Mouse (Mus musculus): ENCODE measurements around the gene Fcho2.

Fcho2 gene

DNA sequence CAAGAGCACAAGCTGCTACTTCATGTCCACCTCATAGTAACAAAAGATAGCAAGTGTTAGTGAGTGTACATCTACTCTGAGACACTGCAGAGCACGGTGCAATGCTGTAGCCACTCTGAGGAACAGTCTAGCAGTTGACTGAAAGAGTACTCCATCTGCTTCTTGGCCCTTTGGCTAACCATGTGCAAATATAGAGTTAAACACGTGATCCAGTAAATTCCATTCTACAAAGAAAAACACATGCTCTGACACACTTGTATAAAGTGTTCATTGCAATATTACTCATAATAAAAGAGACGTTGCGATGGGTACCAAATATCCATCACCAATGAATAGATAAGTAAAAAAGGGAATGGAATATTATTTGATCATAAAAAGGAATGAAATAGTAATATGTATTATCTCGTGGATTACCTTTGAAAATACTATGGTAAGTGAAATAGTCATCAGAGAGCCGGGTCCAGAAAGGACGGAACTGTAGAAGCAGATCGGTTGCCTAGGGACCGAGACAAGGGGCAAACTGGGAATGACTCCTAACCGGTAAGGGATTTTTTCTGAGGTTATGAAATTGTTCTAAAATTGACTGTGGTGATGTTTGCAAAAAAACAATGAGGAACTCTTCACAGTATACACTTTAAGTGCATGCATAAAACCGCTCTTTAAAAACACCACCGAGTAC lies 1.5 kb downstream of the Fcho2 start:
- no peak for TF ChIP-seq GATA4 (IDR thresholded peaks at IDR 0.05; ENCODE audit: insufficient replicate concordance, low read length)

DNA sequence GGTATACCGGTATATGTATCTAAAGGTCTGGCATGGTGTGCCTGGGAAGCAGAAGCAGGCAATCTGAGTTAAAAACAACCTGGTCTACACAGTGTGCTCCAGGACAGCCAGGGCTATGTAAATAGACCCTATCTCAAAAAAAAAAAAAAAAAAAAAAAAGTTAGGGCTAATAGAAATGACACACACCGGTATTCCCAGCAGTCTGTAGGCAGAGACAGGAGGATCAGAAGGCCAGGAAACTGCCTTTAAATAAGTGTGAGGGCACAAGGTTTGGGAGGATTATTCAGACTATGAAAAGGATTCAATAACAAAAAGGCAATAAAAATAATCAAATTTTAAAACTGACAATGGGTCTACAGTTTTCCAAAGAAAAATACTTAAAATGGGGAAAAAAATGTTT lies 2.1 kb downstream of the Fcho2 start:
- no peak for TF ChIP-seq GATA4 (IDR thresholded peaks at IDR 0.05; ENCODE audit: insufficient replicate concordance, low read length)

DNA sequence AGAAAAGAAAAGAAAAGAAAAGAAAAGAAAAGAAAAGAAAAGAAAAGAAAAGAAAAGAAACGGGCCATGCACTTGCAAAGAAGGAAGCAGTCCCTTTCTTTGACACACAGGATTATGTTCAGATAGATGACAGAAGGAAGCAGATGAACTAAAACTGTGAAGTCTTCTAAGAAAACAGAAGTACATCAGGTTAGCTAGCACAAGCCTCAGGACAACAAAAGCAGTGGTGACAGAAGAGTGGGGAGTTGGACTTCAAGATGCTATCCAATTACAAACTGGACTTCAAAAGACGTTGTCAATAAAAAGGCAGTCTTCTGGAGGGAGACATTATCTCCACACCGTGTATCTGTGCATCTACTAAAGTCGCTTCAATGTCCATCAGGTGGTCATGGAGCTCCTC lies 3.0 kb downstream of the Fcho2 start:
- no peak for TF ChIP-seq GATA4 (IDR thresholded peaks at IDR 0.05; ENCODE audit: insufficient replicate concordance, low read length)

DNA sequence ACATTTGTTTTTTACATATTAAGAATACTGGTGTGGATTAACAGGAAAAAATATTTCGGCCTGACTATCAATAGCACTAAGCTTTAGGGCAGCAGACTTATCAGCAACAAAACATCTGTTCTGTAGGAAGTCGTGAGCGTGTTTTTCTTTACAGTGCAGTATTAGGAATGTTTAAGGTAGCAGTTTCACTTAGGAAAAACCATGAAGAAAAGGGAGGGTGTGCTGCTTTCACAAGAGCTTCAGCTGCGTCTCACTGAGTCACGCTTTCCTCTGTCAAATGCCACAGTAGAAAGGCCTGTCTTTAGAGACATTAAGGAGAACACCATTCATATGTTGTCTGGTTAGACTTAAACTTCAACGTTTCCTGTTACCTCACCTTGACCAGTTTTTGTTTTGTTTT lies 5.1 kb downstream of the Fcho2 start:
- no peak; the same call in 1 of the 2 replicates for TF ChIP-seq GATA4 (IDR thresholded peaks at IDR 0.05; ENCODE audit: insufficient replicate concordance, low read length)

DNA sequence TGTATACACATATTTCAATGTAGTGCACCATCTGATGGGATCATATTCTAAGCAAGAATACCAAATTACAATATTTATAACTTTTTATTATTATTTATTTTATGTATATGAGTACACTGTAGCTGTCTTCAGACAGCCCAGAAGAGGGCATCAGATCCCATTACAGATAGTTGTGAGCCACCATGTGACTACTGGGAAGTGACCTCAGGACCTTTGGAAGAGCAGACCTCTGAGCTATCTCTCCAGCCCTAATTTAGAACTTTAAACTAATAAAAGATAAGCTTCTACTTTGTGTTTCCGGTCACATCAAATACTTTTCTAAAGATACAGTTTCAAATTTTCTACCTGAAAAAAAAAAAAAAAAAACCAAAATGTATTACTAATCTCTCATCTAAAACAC lies 6.2 kb downstream of the Fcho2 start:
- 0 out of 2 replicates have a peak, but pooled peaks have one; percentile 27 for TF ChIP-seq GATA4 (IDR thresholded peaks at IDR 0.05; ENCODE audit: insufficient replicate concordance, low read length)

DNA sequence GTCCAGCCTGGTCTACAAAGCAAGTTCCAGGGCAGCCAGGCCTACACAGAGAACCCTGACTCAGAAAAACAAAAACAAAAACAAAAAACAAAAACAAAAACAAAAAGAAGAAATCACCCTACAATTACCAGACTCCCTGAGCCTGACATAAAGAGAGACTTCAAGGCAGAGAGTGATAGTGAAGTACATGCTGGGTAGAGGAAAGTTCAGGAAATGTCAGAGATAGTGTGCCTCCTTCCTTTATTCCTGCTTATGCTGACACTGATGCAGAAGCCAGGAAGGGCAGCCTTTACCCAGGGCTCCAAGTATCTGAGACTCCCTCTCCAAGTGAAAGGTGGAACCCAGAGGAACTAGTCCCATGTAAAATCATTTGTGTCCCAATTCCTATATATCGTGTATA lies 10.8 kb downstream of the Fcho2 start:
- peak; percentile 79; the same call in 1 of the 2 replicates for TF ChIP-seq GATA4 (IDR thresholded peaks at IDR 0.05; ENCODE audit: insufficient replicate concordance, low read length)

DNA sequence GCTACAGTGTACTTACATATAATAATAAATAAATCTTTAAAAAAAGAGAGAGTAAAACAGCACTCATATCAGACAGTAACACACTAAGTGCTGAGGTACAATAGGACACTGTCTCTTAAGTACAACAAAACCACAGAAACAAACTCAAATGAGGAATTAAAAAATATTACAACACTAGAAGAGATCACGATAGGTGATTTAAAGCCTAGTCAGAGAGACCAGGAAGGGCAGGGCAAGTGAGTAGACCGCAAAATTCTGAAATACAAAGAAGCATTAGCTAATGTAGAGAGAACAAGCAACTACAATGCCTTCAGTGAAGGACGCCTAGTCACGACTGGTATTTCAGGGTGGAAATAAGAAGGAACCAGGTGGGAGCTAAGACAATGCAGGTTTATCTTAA lies 11.6 kb downstream of the Fcho2 start:
- no peak for TF ChIP-seq GATA4 (IDR thresholded peaks at IDR 0.05; ENCODE audit: insufficient replicate concordance, low read length)

DNA sequence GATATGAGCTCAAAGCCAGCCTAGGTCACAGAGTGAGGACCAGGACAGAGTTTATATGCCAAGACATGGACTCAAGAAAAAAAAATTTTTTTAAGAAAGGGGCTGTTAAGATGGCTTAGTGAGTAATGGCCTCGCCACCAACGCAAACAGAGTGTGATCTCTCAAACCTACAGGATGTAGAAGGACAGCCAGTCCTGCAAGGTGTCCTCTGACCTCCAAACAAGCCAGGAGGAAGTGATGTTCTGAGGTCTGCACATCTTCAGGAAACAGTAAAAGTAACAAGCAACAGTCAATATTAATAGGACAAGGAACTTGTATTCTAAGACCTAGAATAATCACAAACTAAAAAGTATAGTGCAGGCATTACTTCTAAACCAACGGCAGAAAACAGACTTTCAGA lies 12.3 kb downstream of the Fcho2 start:
- TF ChIP-seq GATA4 (IDR thresholded peaks at IDR 0.05; ENCODE audit: insufficient replicate concordance, low read length) = no peak

DNA sequence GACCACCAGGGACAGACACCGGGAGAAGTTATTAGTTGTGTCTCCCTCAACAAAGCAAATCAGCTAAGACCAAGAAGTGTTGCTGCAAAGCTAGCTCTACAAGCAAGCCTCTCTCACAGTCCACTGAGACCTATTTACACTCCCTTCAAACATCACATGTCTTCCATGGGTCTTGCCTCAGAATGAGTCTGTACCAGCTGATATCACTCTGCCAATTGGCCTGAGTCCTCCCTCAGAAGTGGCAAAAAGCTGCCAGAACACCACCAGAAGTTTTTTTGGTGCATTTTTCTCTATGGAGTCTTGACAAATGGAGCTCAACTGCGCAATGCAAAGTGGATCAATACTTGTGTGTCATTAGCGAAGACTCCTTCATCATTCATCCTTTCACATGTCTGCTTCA lies 19.7 kb downstream of the Fcho2 start:
- no peak for TF ChIP-seq GATA4 (IDR thresholded peaks at IDR 0.05; ENCODE audit: insufficient replicate concordance, low read length)

DNA sequence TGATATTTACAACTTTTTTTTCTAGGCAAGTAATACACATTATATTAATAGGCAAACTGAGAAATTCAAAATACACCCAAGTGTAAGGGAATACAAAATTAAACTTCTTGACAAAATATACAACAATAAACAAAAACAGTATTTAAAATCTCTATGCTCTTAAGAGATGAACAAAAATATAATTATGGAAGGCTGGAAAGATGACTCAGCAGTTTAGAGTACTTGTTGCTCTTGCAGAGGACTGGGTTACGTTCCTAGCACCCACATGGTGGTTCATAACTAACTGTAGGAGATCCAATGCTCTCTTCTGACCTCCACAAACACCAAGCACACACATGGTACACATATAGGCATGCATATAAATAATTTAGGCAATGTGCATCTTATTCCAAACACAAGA lies 22.4 kb downstream of the Fcho2 start:
- no peak for TF ChIP-seq GATA4 (IDR thresholded peaks at IDR 0.05; ENCODE audit: insufficient replicate concordance, low read length)

DNA sequence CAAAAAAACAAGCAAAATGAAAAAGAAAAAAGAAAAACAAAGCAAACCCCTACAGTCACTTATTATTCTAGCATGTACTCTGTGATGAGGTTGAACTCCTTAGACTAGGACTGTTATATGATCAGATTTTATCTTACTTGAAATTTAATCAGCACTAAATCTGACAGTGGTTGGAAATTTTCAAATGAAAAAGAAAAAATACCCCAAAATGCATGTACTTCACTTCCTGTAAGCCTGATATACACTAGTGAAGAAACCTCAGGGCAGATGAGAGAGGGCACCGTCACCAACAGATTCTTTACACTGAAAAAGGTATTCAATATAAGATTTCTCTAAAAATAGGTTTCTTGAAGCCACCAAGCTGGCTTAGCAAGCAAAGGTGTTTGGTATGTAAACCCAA lies 23.6 kb downstream of the Fcho2 start:
- TF ChIP-seq GATA4 (IDR thresholded peaks at IDR 0.05; ENCODE audit: insufficient replicate concordance, low read length) = no peak

DNA sequence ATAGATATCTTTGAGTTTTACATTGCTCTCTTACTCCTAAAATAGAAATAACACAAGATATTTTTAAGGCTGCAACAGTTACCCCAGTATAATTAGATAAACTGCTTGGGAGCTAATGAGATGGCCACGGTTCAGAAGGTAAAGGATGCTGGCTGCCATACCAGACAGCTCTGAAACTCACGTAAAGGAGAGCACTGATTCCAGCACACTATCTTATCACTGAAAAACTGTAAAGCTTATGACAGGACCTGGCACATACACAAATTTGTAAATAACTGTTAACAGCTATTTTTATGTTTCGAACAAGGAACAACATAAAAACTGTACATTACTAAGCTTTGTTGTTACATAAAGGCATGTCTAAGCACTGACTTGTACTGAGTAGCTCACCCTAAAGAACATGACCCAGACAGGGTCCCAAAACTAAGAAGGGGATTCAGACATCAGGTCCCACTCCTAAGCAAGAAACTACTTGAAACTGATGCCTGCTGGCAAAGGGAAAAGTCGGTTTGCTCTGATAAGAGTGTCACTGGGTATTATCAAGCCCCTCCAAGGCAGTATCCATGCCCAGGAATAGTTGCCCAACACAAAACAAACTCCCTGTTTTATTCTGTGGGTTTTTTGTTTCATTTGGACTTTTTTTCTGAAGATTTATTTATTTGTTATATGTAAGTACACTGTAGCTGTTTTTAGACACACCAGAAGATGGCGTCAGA lies 28.1 kb downstream of the Fcho2 start:
- TF ChIP-seq GATA4 (IDR thresholded peaks at IDR 0.05; ENCODE audit: insufficient replicate concordance, low read length) = no peak

DNA sequence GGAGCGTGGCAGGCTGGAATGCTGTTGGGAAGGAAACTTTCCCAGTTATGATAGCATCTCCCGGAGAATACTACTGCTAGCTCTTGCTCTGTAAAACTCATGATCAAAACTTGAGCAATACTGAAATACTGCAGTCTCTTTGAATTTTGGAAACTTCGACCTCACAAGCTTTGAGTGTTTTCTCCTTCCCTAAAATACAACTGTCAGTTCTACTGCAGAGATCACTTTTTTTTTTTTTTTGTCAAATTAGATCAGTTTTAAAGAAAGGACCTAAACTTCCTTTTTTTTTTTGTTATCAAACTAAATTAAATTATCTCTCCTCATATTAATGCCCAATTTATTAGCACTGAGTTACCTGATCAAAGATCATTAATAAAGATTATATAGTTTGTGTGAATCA lies 37.3 kb downstream of the Fcho2 start:
- no peak for TF ChIP-seq GATA4 (IDR thresholded peaks at IDR 0.05; ENCODE audit: insufficient replicate concordance, low read length)

DNA sequence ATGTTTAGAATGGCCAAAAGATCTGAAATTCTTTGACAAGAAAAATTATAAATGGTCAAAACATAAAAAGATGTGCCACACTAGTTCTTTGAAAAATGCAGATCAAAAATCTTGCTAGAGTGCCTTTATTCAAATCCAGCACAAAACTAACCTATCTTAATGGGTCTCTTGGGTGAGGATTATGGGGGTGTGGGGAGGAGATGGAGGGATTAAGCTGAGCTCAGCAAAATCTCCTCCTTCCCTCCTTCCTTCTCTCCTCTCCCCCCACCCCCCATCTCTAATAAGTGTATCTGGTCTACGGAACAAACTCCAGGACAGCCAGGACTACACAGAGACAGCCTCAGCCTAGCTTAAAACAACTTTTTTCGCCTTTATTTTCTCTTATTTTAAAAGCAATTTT lies 43.8 kb downstream of the Fcho2 start:
- no peak for TF ChIP-seq GATA4 (IDR thresholded peaks at IDR 0.05; ENCODE audit: insufficient replicate concordance, low read length)

DNA sequence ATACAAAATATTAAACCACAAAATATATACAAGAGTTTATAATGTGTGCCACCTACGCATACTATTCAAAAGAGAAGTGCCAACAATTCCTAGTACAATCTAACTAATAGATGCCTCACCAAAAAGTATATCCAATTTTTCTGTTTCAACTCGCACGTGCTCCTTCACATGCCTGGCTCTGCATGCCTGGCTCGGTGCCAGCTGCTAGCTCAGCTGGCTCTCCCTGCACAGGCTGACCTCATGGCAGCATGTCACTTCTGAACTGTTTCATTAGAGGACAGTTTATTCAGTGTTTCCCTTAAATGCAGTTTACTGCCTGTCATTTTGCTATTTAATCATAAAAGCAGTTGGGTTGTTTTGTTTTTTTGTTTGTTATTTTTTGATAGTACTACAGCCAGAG lies 46.9 kb downstream of the Fcho2 start:
- TF ChIP-seq GATA4 (IDR thresholded peaks at IDR 0.05; ENCODE audit: insufficient replicate concordance, low read length) = no peak

DNA sequence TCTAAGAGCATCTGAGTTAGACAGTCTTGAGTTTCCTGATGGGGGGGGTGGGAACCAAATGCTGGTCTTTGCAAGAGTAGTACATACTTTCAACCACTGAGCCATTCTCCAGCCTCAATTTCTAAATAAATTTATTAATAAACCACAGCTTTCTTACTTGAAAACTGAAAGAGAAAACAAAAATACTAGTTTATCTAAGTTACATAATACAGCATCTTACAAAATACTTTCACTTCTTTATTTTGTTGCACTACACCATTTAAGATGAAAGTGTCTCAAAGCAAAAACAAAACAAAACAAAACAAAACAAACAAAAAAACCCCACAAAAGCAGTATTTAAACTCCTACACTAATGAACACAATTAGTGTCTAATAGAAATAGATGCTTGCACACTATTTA lies 53.5 kb downstream of the Fcho2 start:
- TF ChIP-seq GATA4 (IDR thresholded peaks at IDR 0.05; ENCODE audit: insufficient replicate concordance, low read length) = no peak

DNA sequence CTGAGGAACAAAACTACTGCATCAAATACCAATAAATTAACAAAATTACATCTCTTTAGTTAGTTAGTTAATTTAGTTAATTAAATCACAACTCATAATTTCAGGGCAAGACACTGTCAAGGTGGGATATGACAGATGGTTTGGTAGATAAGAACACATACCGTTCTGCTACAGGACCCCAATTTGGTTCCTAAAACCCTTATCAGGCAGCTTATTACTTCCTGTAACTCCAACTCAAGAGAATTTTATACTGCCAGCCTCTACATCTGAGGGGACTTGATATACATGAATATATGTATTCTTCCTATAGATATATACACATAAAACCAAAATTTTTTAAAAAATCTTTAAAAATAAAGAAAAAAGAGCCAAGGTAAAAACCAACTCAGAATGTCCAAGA lies 59.4 kb downstream of the Fcho2 start:
- no peak for TF ChIP-seq GATA4 (IDR thresholded peaks at IDR 0.05; ENCODE audit: insufficient replicate concordance, low read length)
